Mouse (Mus musculus): ENCODE measurements around the gene Itsn2. TPM values are rescaled to one million over a fixed set of nuclear protein-coding genes. Genes with fewer than 3 reads are reported as not detected.

Itsn2 gene
- polyA plus RNA-seq, 1 experiment from 2014 or later: 26.1 TPM

DNA sequence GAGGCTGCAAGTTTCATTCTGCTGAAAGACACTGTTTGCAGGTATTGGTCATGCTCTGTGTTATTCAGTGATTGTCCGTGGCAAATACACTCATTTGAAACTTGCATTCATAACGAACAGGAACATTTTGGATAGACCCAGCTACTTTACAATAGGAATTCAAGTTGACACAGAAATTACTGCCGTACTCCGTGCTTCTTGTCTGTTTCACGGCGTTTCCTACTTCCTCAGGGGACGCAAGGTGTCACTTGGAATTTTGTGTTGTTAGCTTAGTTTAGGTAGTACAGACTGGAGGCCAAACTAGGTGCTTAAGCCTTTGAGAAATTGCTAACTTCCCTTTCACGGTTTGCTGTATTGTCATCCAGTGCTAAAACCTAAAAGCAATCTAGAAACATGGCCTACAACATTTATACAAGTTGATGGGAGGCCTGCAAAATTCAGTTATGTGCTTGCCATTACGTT lies 1.5 kb downstream of the Itsn2 start:
- Histone ChIP-seq H3K9ac (ENCODE audit: low read depth, low read length) (peak overlapping the region; percentile 100), H3K4me2 (replicated peaks; ENCODE audit: low read depth) (peak overlapping the region; percentile 91), H3K9me3 (ENCODE audit: control insufficient read depth) (no peaks in the 10 kb centered on the region), H3K27ac (ENCODE audit: low read depth, low read length) (peak overlapping the region; percentile 98), H3K36me3 (ENCODE audit: control insufficient read depth, insufficient read depth) (no peaks in the 10 kb centered on the region), H3K4me1 (replicated peaks; ENCODE audit: control insufficient read depth, insufficient read depth, low read length) (0 out of 2 replicates have a peak, but pooled peaks cover 3% of the 10 kb centered on the region), H3K4me3 (ENCODE audit: low read depth, low read length) (peak overlapping the region; percentile 97), H3K27me3 (replicated peaks; ENCODE audit: control insufficient read depth, insufficient read depth, low read length) (no peaks in the 10 kb centered on the region)
- WGBS: 49% methylated on average over 9 of the region's 9 CpGs
- ATAC-seq: no peak
- TF ChIP-seq CTCF (IDR thresholded peaks at IDR 0.05; ENCODE audit: low read depth): no peak

DNA sequence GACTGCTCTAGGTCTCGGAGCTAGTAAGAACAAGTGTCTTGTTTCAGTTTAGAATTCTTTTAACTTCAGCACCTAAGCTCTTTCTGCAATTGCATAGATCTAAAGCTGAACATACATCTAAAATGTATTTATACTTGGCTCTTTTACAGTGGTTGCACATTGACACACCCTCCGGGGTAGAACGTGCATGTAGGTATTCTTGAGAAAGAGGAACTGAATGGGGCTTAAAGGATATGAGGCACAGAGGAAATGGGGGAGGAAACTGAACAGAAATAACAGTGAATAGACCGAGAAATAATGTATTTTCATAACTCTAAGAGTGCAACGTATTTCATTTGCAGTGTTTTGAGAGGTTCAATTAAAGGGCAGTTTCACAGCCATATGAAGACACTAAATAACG lies 2.6 kb downstream of the Itsn2 start:
- TF ChIP-seq CTCF (IDR thresholded peaks at IDR 0.05; ENCODE audit: low read depth): no peak
- Histone ChIP-seq H3K36me3 (ENCODE audit: control insufficient read depth, insufficient read depth) (no peaks in the 10 kb centered on the region), H3K9ac (ENCODE audit: low read depth, low read length) (no peak overlapping the region), H3K4me2 (replicated peaks; ENCODE audit: low read depth) (no peak overlapping the region; the same call in 1 of the 2 replicates), H3K27ac (ENCODE audit: low read depth, low read length) (no peak overlapping the region), H3K9me3 (ENCODE audit: control insufficient read depth) (no peaks in the 10 kb centered on the region), H3K4me1 (replicated peaks; ENCODE audit: control insufficient read depth, insufficient read depth, low read length) (0 out of 2 replicates have a peak, but pooled peaks cover 3% of the 10 kb centered on the region), H3K27me3 (replicated peaks; ENCODE audit: control insufficient read depth, insufficient read depth, low read length) (no peaks in the 10 kb centered on the region), H3K4me3 (ENCODE audit: low read depth, low read length) (no peak overlapping the region)
- WGBS: 44% methylated on average over 6 of the region's 6 CpGs
- no peak for ATAC-seq

DNA sequence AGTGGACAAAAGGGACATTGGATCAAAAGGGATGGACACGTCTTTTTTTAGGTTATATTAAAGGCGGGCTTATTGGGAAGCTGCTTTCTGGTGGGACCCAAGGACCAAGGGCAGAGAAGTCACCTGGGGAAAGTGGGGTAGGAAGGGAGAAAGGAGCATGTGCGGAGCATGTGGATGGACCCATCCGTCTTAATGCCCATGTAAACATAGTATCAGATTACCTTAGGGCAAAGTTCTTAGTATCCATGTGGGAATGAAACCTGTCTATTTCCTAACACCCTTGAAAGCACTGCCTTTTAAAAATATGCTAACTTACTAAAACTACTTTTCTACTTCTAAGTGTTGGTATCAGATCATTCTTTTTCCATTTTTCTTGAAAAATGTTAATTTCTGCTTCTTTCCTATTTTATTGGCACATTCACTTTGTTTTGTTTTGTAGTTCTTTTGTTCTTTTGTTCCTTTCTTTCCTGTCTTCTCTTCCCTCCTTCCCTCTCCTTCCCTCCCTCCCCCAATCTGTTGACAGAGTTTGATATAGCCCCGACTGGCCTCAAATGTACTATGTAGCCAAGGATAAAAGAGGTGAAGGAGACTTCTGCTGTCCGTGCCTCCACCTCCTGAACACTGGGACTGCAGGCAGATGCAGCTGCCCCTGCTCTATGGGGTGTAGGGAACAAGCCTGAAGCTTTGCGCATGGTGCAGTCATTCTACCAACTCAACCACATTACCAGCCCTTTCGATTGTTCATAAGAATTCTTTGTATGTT lies 6.4 kb downstream of the Itsn2 start:
- Histone ChIP-seq H3K27me3 (replicated peaks; ENCODE audit: control insufficient read depth, insufficient read depth, low read length) (no peaks in the 10 kb centered on the region), H3K27ac (ENCODE audit: low read depth, low read length) (no peak overlapping the region), H3K4me2 (replicated peaks; ENCODE audit: low read depth) (no peak overlapping the region), H3K36me3 (ENCODE audit: control insufficient read depth, insufficient read depth) (no peaks in the 10 kb centered on the region), H3K9me3 (ENCODE audit: control insufficient read depth) (no peaks in the 10 kb centered on the region), H3K9ac (ENCODE audit: low read depth, low read length) (no peak overlapping the region), H3K4me1 (replicated peaks; ENCODE audit: control insufficient read depth, insufficient read depth, low read length) (0 out of 2 replicates have a peak, but pooled peaks cover 3% of the 10 kb centered on the region), H3K4me3 (ENCODE audit: low read depth, low read length) (no peak overlapping the region)
- ATAC-seq: peak; percentile 91
- TF ChIP-seq CTCF (IDR thresholded peaks at IDR 0.05; ENCODE audit: low read depth): no peak
- WGBS: 42% methylated on average over 8 of the region's 8 CpGs

DNA sequence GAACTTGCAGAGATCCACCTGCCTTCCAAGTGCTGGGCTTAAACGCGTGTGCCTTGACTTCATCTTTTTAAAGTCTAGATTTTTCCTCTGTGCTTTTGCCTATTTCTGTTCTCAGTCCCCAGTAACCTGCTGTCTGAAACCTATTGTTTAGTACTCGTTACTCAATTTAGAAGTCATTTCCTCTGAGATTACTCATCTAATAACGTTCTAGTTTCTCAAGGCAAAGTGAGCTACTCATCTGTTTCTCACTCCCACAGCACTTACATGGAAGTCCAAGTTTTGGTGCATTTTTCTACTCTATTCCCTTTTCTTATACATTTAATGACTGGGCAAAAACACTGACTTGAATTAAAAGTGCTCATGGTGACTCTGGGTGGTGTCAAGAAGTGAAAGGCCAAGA lies 7.3 kb downstream of the Itsn2 start:
- WGBS: 57% methylated on average over 4 of the region's 4 CpGs
- no peak for TF ChIP-seq CTCF (IDR thresholded peaks at IDR 0.05; ENCODE audit: low read depth)
- Histone ChIP-seq H3K27ac (ENCODE audit: low read depth, low read length) (no peak overlapping the region), H3K4me1 (replicated peaks; ENCODE audit: control insufficient read depth, insufficient read depth, low read length) (0 out of 2 replicates have a peak, but pooled peaks cover 3% of the 10 kb centered on the region), H3K4me2 (replicated peaks; ENCODE audit: low read depth) (no peak overlapping the region), H3K9me3 (ENCODE audit: control insufficient read depth) (no peaks in the 10 kb centered on the region), H3K36me3 (ENCODE audit: control insufficient read depth, insufficient read depth) (no peaks in the 10 kb centered on the region), H3K27me3 (replicated peaks; ENCODE audit: control insufficient read depth, insufficient read depth, low read length) (no peaks in the 10 kb centered on the region), H3K4me3 (ENCODE audit: low read depth, low read length) (no peak overlapping the region), H3K9ac (ENCODE audit: low read depth, low read length) (no peak overlapping the region)
- no peak for ATAC-seq

DNA sequence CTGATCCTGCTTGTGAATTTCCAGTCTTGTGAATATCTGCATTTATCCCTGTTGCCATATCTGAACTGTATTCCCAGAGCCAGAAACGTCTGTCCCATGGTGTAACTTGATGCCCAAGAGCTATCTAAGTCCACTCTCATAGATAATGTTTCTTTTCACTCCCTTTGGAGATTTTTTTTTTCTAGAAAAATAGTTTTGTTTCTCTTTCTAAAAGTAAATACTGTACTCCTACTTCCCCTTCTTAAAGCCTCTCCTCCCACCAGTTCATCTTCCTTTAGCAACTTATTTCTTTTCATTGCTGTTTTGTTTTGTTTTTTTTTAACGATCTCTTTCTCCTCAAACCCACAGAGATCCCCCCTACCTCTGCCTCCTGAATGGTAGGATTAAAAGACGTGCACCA lies 14.2 kb downstream of the Itsn2 start:
- WGBS: 52% methylated on average over 3 of the region's 3 CpGs
- H3K4me3 ChIP-seq (ENCODE audit: low read depth, low read length): no peak overlapping the region
- ATAC-seq: no peak

DNA sequence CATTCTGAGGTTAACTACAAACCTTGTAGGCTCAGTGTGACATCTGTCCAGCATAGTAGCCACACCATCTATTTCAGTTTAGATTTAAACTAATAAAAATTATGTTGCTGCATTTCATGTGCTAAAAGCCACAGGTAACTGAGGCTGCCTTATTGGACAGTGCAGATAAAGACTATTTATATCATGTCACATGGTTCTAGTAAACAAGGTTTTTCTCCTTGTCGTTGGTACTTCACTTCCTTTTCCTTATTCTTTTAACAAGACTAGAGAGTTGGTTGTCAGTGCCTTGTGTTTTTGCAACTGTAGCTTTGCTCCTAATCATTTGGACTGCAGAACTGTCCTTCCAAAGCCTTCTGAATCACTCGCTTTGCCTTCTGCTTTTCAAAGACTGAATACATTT lies 22.3 kb downstream of the Itsn2 start:
- Histone ChIP-seq H3K9ac (ENCODE audit: low read depth, low read length) (no peak overlapping the region), H3K4me2 (replicated peaks; ENCODE audit: low read depth) (no peak overlapping the region), H3K4me3 (ENCODE audit: low read depth, low read length) (no peak overlapping the region), H3K9me3 (ENCODE audit: control insufficient read depth) (no peaks in the 10 kb centered on the region), H3K36me3 (ENCODE audit: control insufficient read depth, insufficient read depth) (no peaks in the 10 kb centered on the region), H3K27me3 (replicated peaks; ENCODE audit: control insufficient read depth, insufficient read depth, low read length) (no peaks in the 10 kb centered on the region), H3K4me1 (replicated peaks; ENCODE audit: control insufficient read depth, insufficient read depth, low read length) (no peaks in the 10 kb centered on the region), H3K27ac (ENCODE audit: low read depth, low read length) (no peak overlapping the region)
- whole genome bisulfite sequencing: 44% methylated on average over 2 of the region's 2 CpGs
- TF ChIP-seq CTCF (IDR thresholded peaks at IDR 0.05; ENCODE audit: low read depth): no peak
- ATAC-seq: no peak

More for the DNA sequence above, 14.2 kb downstream of the Itsn2 start:
- Histone ChIP-seq H3K9me3 (ENCODE audit: control insufficient read depth) (no peaks in the 10 kb centered on the region), H3K4me2 (replicated peaks; ENCODE audit: low read depth) (no peak overlapping the region), H3K27ac (ENCODE audit: low read depth, low read length) (no peak overlapping the region), H3K36me3 (ENCODE audit: control insufficient read depth, insufficient read depth) (no peaks in the 10 kb centered on the region), H3K9ac (ENCODE audit: low read depth, low read length) (no peak overlapping the region), H3K27me3 (replicated peaks; ENCODE audit: control insufficient read depth, insufficient read depth, low read length) (no peaks in the 10 kb centered on the region), H3K4me1 (replicated peaks; ENCODE audit: control insufficient read depth, insufficient read depth, low read length) (no peaks in the 10 kb centered on the region)
- TF ChIP-seq CTCF (IDR thresholded peaks at IDR 0.05; ENCODE audit: low read depth): no peak

Data from intestine, postnatal 0 days (tissue).